Mouse (Mus musculus) embryonic fibroblast, embryonic 13.5 days (primary cell): ENCODE data around the gene Akap6.

Source experiments
- CTCF ChIP-seq: IDR thresholded peaks from 2 replicates; pipeline ENCODE4 v1.5.1; 2011; ENCODE audit warnings: mild to moderate bottlenecking, control low read depth, low read length, moderate library complexity, borderline replicate concordance; ENCODE audit not compliant: insufficient read depth
- POLR2A ChIP-seq: IDR thresholded peaks from 2 replicates; pipeline ENCODE4 v1.6.1; 2011; ENCODE audit warnings: low read depth, mild to moderate bottlenecking, control low read depth, low read length, moderate library complexity

DNA sequence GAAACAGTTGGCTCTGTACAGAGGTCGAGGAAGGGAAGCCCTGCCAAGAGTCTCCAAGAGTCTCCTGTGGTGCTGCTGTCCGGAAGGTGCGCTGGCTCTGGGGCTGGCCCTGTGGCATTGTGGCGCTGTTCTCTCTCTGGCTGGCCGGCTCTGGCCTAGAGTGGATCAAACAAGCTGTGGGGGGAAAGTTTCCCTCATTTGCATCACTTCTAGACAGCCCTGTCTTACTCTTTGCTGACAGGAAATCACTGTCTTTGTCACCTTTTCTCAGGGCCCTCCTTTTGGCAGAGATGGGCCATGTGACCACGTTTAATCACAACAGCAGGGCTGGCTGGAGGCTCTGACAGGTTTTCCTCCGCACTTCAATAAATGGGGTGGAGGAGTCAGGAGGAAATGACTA is 333.6 kb downstream of the Akap6 start:
- no peak for TF ChIP-seq POLR2A
- TF ChIP-seq CTCF = no peak
